Mouse (Mus musculus) lung, postnatal 14 days (tissue): ENCODE measurements at regions not wholly inside any gene's neighbourhood (a gene's known extent, or its start where the extent isn't known, plus 50 kb on each side); places are given as distances from the start of the nearest gene placed in this dataset.
A peak's percentile ranks its signal among the peaks of the same experiment; 100 is the strongest.

Experiments used
- DNase-seq: peaks from one replicate; pipeline ENCODE4 v3.0.0; 2021

DNA sequence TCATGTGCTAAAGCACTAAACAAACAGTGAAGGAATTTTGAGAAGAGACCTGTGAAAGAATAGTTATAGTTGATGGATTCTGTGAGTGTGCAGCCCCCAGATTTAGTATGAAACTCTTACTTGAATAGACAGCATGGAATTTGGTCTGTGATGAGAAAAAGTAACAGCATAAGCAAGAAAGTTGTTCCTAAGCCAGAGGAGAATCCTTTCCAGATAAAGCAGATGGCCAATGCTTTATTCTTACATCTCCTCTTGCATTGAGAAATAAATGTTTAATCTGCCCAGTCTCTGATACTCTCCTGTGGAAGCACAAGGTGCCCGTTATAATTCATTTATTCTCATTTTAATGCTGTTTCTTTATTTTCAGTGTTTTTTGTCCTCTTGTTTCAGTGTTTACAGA lies 263.5 kb downstream of the Tecrl start:
- DNase-seq: no peak

DNA sequence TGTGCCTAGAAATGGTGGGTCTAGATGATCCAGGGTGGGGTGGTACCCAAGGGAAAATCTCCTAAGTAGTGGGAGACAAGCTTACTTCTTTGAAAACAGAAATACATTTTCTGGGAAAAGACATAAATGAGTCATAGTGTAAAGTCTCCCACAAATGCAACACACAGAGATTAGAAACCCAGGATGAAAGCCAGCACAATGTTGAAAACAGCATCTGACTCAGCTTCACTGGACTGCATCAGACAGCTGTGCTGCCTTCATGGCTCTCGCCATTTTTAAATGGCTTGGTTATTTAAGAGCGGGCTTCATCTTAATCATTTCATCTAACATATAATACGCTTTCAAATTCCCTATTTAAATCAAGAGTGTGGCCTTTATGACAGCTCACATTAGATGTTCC lies 300.2 kb downstream of the Tecrl start:
- no peak for DNase-seq

DNA sequence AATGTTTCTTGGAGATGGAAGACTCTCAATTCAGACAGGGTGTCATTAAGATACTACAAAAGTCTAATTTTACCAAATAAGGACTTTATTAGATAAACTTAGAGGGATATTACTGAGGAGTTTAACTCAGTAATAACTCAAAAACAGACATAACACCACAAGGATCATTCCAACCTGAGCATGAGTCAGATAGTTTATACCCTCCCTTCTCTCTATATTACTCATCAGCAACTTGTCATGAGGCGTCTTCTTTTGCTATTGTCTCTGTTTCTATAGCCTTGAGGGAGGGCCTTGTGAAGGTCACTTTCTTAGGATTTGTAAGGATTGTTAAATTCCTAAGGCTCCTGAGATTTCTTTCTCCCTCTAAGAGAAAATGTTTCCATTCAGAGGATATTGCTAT lies 307.8 kb downstream of the Tecrl start:
- no peak for DNase-seq

DNA sequence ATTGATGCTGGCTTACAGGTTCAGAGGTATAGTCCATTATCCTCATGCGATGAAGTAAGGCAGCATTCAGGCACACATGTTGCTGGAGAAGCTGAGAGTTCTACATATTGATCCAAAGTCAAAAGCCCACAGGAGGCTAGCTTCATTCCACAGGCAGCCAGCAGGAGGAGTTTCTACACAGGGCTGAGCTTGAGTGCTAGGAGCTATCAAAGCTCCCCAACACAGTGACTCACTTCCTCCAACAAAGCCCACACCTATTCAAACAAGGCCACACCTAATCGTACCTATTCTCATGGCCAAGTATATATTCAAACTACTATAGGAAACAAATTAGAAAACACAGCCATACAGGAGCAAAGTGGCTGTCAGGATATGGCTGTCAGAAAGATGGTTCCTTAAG lies 325.3 kb downstream of the Tecrl start:
- no peak for DNase-seq

DNA sequence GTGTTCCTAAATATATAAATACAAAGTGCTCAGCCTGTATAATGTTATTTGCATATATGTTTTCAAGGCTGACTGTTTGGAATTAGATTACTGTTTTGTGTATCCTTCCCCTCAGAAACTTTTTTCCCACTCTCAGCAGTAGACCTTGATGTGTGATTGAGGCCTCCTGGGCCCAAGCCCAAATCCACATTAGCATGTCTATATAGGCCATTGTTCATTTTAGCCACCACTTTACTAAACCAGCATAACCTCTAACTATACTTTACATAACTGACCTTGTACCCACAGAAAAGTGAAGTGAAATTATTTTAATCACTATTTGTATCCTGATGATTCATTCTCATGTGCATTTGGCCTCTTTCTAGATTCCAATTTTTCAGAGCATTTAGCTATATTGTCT lies 349.0 kb downstream of the Tecrl start:
- DNase-seq: no peak

DNA sequence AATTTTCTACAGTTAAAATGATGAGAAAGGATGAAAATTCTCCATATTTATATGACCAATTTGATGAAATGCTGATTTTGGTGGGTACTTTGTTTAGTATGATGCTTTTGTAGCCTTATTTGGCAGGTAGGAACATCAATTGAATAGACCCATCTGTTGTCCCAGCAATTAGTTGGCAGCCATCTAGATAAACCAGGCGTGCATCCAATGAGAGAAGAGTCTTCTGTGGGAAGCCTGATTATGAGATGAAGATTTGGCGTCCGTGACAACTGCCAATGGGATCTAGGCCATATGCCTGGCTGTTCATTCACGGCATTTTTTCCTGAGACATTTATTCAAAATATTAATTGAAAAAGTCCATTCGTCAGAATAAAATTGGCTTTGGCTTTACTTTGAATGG lies 365.9 kb downstream of the Tecrl start:
- DNase-seq: peak; percentile 33

DNA sequence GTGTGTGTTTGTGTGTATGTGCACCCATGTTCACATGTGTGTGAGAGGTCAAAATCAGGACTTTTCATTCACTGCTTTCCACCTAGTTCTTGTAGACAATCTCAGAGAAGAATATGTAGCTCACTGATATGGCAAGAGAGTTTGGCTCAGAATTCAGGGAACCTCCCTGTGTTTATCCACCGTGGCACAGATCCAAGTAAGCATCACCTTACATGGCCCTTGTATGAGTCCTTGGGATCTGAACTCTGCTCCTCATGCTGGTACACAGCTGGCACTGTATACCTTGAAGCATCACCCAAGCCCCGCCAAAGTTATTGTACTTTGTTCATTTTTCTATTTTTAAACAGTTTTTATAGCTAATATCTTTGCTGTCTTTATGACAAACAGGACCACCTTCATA lies 385.7 kb downstream of the Tecrl start:
- DNase-seq: no peak

DNA sequence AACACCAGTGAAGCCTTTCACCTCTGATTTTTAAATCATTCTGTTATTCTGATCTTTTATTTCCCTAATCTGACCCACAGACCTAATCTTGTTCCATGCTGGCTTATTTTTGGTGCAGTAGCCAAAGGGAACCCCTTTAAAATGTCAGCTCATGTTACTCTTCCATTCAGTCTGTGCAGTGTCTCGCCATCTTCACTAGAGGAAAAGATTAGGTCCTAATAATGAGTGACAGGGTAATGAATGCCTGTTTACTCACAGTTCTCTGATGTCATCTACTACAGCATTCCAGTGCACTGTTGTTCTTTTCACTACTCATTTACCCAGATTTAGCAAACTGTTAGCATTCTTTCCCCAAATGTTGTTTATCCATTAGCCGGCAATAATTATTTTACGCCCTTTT lies 388.2 kb downstream of the Tecrl start:
- DNase-seq: no peak

DNA sequence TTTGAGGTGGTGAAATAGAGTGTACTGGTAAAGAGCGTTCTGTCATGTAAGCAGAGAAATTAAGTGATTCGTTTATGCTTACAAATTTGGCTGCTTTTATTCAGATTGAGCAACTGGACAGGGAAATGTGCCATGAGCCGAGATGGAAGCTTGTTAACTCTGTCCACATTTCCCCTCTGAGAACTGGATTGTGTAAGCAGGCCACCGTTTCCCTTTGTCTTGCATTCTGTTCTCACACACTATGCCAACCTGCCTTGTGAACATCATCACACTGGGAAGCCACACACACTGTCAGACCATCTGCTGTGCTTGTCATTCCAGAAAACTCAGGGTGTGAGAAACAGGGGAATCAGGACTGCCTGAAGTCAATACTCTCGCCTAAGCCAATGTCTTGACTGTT lies 388.8 kb downstream of the Tecrl start:
- DNase-seq: peak; percentile 42

DNA sequence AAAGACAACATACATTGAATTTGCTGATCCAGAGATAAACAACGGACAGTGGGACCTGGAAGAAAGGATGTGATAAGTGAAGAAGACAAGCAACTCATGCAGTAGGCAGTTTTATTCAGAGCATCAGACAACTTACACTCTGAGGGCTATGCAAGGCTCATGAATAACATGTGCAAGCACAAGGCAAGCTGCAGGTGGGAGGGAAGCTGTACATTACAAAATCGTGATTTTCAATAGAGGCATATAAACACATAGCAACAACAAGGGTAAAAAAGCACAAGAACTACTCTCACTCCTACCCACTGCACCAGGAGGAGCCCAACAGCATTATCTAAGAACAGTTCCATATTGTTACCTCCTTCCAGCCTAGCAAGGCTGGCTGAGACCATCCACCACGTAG lies 390.5 kb downstream of the Tecrl start:
- DNase-seq: no peak

DNA sequence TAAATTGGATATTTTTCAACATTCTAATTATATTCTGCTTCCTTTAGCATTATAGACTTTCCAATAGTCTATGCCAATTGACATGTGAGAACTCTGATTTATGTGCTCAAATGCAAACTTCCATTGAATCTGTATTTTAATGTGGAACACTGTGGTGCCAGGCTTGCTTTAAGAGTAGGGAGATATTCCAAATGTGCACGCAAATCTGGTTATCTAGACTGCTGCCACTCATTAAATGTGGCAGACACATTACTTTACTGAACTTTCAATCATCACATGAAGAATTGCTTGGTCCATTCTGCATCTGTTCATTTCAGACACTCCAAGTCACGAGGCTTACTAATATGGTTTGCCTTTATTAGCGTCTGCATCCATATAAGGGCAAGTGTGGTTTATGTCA lies 399.0 kb downstream of the Tecrl start:
- no peak for DNase-seq

DNA sequence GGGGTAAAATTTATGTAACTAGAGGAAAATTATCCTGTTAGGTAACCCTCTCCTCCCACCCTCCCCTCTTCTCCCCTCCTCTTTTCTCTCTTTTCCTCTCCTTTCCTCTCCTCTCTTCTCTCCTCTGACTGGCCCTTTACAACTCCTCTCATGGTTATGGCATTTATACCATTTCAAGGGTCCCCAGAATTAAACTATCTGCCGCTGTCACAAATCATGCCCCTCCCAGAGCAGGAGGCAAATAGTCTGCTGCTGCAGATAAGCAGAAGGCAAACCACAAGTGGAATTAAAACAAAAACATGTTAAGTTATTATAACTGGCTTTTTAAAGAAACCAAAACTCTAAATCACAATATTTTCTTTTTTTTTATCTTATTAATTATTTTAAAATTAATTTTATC lies 407.9 kb downstream of the Tecrl start:
- no peak for DNase-seq

DNA sequence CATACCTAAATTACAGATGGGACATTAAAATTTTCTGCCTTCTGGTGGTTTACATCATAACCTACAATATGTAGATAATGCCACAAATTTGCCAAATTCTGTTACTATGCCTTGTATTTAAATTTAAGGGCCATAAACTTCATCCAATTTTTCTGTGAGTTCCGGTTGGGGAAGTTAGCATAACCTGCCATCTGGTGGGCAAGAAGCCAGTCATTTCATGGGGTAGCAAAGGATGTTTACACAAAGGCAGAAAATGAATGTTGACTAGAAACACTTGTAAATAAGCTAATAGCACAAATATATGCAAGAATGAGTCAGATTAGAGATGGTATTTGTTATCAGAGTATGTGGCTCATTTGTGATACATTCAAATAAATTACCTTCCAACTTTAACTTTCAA lies 415.2 kb downstream of the Tecrl start:
- DNase-seq: no peak

DNA sequence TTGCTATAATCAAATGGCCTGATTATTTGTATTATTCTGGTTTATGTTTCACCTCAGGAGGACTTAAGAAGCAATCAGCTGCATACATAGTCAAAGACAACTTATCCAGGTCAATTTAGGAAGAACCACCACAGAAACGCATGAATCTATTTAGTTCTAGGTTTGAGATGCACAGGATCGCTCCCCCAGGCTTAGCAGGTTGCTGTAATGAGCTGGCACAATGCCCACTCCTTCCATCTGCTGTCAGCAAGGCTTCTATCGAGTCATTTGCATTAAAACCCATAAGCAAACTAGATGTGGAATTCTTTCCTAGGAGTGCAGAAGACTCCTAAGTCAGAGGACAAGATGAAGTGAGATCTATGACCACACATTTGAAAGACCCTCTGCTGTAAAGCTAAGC lies 455.6 kb downstream of the Tecrl start:
- no peak for DNase-seq

DNA sequence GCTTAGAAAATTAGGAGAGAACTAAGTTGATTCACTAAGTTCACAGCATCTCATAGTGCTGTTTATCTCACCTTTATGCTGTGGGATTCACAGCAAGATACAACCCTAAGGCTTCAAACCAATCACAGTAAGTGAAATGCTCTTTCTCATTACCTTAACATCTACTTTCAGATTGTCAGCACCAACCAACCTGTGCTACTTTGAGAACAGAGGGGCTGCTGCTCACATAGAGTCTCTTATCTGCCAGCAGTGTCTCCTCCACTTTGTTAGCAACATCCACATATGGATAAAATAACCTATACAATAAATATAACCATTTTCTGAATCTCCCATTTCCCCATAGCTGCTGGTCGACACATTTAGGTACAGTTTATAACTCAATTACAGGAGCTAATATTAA lies 456.1 kb downstream of the Tecrl start:
- DNase-seq: no peak

DNA sequence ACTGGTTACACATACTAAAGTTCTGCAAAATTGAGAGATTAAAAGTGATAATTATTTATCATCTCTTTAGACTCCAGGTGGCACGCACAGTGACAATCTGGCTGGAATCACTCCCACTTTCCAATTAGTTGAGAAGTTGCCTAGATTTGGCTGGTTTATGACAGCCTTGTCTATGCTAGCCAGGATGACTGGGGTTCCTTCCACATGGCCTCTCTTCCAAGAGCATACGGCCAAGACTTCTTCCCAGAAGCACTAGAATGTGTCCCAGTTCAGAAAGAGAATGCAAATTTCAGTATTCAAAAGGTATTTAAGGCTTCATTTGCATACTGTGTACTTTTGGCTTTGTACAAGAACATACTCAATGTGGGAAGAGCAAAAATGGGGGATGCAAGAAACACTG lies 456.6 kb downstream of the Tecrl start:
- DNase-seq: no peak

DNA sequence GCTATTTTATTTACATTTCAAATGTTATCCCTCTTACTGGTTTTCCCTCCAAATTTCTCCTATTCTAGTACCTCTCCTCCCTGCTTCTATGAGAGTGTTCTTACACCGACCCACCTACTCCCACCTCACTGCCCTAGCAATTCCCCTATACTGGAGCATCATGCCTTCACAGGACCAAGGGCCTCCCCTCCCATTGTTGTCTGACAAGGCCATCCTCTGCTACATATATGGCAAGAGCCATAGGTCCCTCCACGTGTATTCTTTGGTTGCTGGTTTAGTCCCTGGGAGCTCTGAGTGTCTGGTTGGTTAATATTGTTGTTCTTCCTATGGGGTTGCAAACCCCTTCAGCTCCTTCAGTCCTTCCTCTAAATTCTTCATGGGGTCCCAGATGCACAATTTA lies 485.7 kb downstream of the Tecrl start:
- no peak for DNase-seq

DNA sequence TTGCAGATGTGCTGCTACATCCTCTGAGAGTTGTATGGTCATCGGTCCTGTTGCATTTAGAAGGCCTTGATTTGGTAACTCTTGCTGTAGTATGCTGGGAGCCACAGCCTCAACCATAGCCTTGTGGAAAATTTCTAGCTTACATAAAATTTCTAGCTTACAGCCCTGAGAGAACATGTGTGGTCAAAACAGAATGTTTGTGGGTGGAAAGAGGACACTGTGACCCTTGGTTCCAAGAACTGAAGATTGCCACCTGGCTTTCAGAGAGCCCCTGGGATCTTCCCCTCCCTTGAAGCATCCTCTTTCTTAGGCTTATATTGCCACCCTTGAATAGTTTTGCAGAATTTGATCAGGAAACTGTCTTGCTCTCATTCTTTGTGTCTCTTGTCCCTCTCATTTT lies 490.6 kb downstream of the Tecrl start:
- DNase-seq: no peak

DNA sequence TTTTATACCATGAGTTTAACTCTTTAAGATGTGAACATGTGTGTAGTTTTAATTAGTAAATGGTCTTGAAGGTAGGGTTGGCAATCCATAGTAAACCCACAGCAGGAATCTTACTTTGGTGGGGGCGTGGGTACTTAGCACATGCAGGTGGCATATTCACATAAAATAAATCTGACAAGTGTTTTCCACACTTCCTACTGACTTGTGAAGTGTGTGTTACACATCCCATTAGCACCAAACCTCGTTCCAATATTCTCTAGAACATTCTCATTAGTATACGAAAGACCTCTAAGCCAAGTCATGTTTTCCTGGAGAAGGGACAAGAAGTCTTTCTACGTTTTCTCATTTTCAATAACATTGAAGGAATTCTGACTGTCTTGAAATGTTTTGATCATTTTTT lies 529.7 kb downstream of the Tecrl start:
- no peak for DNase-seq

DNA sequence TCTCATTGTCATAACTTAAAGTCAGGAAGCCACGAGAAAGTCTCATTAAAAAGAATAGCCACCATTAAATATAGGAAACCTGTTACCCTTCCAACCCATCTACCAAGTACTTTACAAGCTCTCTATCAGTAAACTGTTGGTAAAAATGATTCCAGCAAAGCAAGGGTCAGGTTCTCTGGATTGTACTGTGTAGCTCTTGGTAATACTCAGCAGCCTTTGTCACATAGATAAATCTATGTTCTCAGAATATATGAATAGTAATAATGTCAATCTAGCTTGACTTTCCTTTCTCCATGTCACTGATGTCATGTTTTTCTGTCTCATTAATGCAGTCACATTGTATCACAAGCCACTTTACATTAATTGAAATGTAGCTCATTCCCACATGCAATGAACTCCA lies 561.8 kb downstream of the Tecrl start:
- no peak for DNase-seq
